In genomic region chr1:189675953-189676352, GRCm38 (mm10) we compare ENCODE assay signal across 25 mouse cellular contexts.
"Had no signal": no experiment of that assay in that cellular context is flagged by ENCODE, and none has a peak within 500 bp of the region (broad histone marks: within the 10 kb centered on the region; RNA-seq: fewer than 3 reads in every experiment).

No protein-coding gene starts in this region.

- DNase-seq: liver; liver, embryonic 13.5 days; liver, postnatal 0 days; lung, adult 2 months had no signal

- H3K36me3 ChIP-seq: midbrain, embryonic 15.5 days had no signal

- H3K4me2 ChIP-seq: limb, embryonic 12.5 days; limb, embryonic 13.5 days; limb, embryonic 15.5 days; liver, embryonic 11.5 days; liver, embryonic 12.5 days; liver, embryonic 13.5 days; liver, embryonic 15.5 days; lung, embryonic 14.5 days; lung, embryonic 15.5 days; midbrain, embryonic 11.5 days; midbrain, embryonic 12.5 days; midbrain, embryonic 13.5 days; midbrain, embryonic 15.5 days; neural tube, embryonic 12.5 days; neural tube, embryonic 13.5 days had no signal

- H3K4me3 ChIP-seq: limb, embryonic 10.5 days; limb, embryonic 12.5 days; limb, embryonic 13.5 days; limb, embryonic 15.5 days; liver, embryonic 12.5 days; liver, embryonic 13.5 days; liver, embryonic 15.5 days; lung, embryonic 15.5 days; megakaryocyte, embryonic 14.5 days; midbrain, embryonic 10.5 days; midbrain, embryonic 12.5 days; midbrain, embryonic 13.5 days; midbrain, embryonic 15.5 days; myocyte; neural tube, embryonic 12.5 days; neural tube, embryonic 13.5 days had no signal

- H3K4me1 ChIP-seq: limb, embryonic 10.5 days; limb, embryonic 12.5 days; limb, embryonic 13.5 days; limb, embryonic 15.5 days; liver, embryonic 15.5 days; lung, embryonic 15.5 days; midbrain, embryonic 10.5 days; midbrain, embryonic 12.5 days; midbrain, embryonic 13.5 days; midbrain, embryonic 15.5 days; neural tube, embryonic 12.5 days; neural tube, embryonic 13.5 days had no signal

- H3K27me3 ChIP-seq: limb, embryonic 12.5 days; limb, embryonic 13.5 days; limb, embryonic 15.5 days; liver, embryonic 12.5 days; liver, embryonic 13.5 days; liver, embryonic 15.5 days; lung, embryonic 15.5 days; megakaryocyte, embryonic 14.5 days; midbrain, embryonic 12.5 days; midbrain, embryonic 13.5 days; midbrain, embryonic 15.5 days; neural tube, embryonic 12.5 days; neural tube, embryonic 13.5 days had no signal

- H3K27ac ChIP-seq: limb, embryonic 10.5 days; limb, embryonic 12.5 days; limb, embryonic 13.5 days; limb, embryonic 15.5 days; liver, embryonic 12.5 days; liver, embryonic 13.5 days; liver, embryonic 14.5 days; liver, embryonic 15.5 days; lung, embryonic 15.5 days; macrophage; midbrain, embryonic 10.5 days; midbrain, embryonic 12.5 days; midbrain, embryonic 13.5 days; midbrain, embryonic 15.5 days; neural tube, embryonic 12.5 days; neural tube, embryonic 13.5 days had no signal

- H3K9ac ChIP-seq: limb, embryonic 12.5 days; limb, embryonic 13.5 days; limb, embryonic 15.5 days; liver, embryonic 12.5 days; liver, embryonic 13.5 days; liver, embryonic 14.5 days; liver, embryonic 15.5 days; liver, postnatal 0 days; lung, embryonic 14.5 days; lung, embryonic 15.5 days; midbrain, embryonic 12.5 days; midbrain, embryonic 13.5 days; midbrain, embryonic 15.5 days; neural tube, embryonic 12.5 days; neural tube, embryonic 13.5 days had no signal

- H3K9me3 ChIP-seq: limb, embryonic 10.5 days; limb, embryonic 12.5 days; limb, embryonic 13.5 days; limb, embryonic 15.5 days; liver, embryonic 12.5 days; liver, embryonic 13.5 days; liver, embryonic 15.5 days; lung, embryonic 15.5 days; megakaryocyte, embryonic 14.5 days; midbrain, embryonic 10.5 days; midbrain, embryonic 12.5 days; midbrain, embryonic 13.5 days; midbrain, embryonic 15.5 days; neural tube, embryonic 12.5 days; neural tube, embryonic 13.5 days had no signal

- ATAC-seq: liver, postnatal 0 days; lung, postnatal 0 days; midbrain, embryonic 13.5 days; midbrain, embryonic 15.5 days had no signal
